Mouse (Mus musculus): ENCODE data around the gene Zbbx.
A peak's percentile ranks its signal among the peaks of the same experiment; 100 is the strongest.

Zbbx gene

DNA sequence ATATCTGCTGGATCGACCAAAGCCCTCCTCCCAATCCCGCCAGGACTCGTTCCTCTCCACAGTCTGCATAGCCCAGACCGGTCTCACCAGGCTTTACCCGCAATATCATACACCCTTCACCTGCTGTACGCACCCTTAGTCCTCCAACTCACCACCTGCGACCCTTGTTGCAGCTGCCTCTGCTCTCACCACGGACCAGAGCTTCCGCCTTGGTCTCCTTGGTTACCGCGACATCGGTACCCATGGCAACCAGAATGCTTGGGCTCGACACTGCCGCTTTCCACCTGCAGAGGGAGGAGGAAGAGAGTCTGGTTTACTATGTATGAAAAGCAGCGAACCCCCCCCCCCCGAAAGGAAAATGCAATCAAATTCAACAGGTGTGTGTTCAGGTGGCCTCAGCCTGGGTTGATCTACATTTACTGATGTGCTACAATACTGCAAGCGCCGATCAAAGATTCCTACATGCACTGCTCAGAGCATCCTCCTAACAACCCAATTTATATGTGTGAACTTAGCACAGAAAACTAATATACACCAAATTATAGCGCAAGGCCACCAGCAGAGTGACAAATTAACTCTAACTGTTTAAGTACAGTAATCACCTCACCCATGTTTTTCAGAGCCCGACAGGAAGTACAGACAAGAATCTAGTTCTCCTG is at the start of gene Zbbx:
Gene Zbbx, minus strand, starts transcription at position 197 of the 659 bp plus-strand sequence.
- DNase-seq = peak; percentile 25 to 32

DNA sequence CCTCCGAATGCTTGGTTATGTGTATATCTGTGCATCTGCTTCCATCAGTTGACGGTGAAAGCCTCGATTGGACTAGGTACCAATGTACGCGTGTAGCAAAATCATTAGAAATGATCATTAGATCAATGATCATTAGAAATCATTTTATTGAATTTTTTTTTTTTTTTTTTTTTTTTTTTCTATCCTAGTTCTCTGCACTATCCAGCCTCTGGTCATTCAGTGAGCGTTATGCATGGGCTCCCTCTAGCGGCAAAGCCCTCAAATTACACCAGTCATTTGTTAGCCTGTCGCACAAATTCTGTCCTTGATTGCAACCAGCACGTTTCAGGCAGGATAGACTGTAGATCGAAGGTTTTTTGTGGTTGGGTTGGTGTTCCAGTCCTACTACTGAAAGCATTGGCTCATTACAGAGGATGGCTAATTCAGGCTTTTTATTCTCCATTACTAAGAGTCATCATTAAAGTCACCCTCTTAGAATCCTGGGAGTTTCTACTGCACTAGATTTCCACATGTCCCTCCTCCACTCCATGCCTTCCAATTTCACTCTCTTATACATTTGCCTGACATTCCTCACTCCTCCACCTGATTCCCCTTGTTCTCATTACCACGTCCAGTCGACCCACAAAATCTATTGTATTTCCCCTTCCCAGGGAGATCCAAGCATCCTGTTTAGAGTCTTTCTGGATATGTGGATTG is 38.1 kb upstream of the Zbbx start:
- peak; percentile 58 to 60 for DNase-seq

DNA sequence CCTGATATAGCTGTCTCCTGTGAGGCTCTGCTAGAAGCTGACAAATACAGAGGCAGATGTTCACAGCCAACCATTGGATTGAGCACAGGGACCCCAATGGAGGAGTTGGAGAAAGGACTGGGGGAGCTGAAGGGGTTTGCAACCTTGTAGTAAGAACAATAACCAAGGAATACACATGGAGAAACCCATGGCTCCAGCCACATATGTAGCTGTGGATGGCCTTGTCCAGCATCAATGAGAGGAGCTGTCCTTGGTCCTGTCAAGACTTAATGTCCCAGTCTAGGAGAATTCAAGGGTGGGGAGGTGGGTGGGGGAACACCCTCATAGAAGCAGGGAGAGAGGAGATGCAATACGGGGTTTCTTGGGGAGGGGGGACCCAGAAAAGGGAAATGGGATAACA is 17.8 kb upstream of the Zbbx start:
- no peak for DNase-seq

DNA sequence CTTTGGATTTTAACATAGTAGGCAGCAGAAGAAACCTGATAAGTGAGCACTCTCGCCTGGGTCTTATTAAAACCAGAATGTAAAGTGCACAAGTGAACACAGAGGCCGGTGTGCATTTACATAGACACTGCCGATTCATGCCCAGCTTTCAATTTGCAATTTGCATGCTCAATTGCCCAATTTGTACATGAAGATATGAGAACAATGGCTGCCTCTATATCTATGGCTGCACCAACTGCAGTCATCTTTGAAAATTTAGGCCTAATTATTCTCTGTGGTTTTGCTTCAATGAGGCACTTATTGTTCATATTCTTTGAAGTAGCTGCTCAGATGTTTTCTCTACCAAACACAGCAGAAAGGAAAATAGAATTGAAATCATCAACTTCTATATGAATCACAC is 23.0 kb downstream of the Zbbx start:
- DNase-seq = no peak

DNA sequence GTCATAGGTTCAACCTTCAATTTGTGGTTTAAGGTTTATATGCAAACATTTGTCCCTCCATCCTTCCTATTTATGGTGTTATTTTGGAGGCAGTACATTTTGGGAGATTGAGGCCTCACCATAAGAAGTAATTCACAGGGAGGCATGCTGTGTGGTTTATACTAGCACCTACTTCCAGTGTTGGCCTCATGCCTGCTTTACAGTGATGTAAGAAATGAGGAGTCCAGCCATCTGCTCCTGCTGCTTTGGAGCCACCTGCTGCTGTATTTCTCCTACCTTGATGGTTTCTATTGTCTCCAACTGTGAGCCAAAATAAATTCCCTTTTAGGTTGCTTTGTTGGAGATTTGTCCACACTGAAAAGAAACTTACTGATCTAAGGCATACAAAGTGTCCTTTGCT is 60.0 kb downstream of the Zbbx start:
- peak; percentile 81 to 88 for DNase-seq

DNA sequence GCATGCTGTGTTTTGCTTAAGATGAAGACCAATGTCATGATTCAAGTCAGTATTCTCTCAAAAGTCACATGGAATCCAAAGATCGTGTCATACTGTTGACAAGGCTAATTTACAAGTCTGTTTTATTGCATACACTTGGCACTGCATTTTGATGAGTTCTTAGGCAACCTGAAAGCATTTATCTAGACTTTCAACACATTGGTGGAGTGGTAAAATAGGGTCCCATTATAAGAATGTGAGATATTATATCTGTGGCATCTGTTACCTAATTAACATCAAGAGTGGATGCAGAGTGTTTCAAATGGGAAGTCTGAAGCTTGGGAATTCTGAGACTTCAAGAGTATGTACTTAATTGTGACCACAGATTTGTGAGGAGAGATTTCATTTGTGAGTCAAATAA is 79.1 kb downstream of the Zbbx start:
- no peak for DNase-seq

DNA sequence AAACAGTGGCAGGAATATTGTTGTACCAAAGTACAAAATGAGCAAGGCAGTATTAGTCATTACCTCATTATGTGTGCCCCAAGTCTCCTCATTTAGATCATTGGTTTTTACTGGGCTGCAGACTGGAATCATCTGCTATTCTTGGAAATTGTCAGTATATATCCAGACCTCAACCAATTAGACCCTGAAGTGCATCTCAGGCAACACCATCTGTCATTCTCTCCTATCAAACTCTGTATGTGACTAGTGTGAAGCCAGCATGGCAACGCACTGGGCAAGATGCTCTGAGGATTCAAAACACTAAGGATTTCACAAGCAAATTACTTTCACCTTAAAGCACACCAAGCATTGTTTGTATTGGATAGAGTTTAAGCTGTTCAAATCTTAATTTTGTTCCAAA is 85.9 kb downstream of the Zbbx start:
- DNase-seq = peak; percentile 33 to 52

DNA sequence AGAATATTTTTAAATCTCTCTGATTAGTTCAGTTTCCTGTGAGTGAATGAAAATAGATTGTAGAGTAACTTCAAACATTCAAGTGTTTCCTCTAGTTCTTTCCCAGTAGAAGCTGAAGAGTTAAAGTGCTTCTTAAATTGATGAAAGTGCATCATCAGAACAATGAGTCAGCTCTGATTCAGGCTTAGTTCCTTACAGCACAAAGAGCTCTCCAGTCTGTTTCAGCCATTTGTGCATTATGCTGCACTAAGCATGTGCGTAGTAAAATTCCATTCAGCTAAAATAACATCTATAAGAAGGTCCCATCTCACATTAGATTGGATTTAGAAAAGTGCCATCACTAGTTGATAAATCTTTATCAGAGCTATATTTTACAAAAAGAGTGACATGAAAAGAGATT is 155.1 kb downstream of the Zbbx start:
- DNase-seq = no peak
